Mouse (Mus musculus) spleen, postnatal 4 days (tissue): ENCODE data around the gene Vmn1r77.
"Not testable (repeated sequence)": the region's sequence is repeated elsewhere in the genome, so short reads cannot be mapped to it uniquely, and the experiment has no call there.

Experiments used
- DNase-seq, 2 experiments: peaks; one replicate each; pipeline ENCODE4 v3.0.0; 2022; ENCODE audit warnings: low spot score in 2 of 2

Vmn1r77 gene

GRCm38 (mm10) chr7:12036452-12036851 lies at the start of gene Vmn1r77:
TSS of gene Vmn1r77 (plus strand) at chr7:12036752.
- DNase-seq: not testable (repeated sequence)

GRCm38 (mm10) chr7:12011491-12011890 lies 25.1 kb upstream of the Vmn1r77 start:
- not testable (repeated sequence) for DNase-seq

GRCm38 (mm10) chr7:12012392-12012791 lies 24.2 kb upstream of the Vmn1r77 start:
- not testable (repeated sequence) for DNase-seq

GRCm38 (mm10) chr7:12013106-12013505 lies 23.4 kb upstream of the Vmn1r77 start:
- no peak for DNase-seq

- DNase-seq: not testable (repeated sequence)
Observed at GRCm38 (mm10) chr7:12017829-12018228, 18.7 kb upstream of the Vmn1r77 start.

GRCm38 (mm10) chr7:12040664-12041063 lies 4.1 kb downstream of the Vmn1r77 start:
- no peak for DNase-seq
